Mouse (Mus musculus): ENCODE measurements around the gene Mab21l3.

The Mab21l3 gene

DNA sequence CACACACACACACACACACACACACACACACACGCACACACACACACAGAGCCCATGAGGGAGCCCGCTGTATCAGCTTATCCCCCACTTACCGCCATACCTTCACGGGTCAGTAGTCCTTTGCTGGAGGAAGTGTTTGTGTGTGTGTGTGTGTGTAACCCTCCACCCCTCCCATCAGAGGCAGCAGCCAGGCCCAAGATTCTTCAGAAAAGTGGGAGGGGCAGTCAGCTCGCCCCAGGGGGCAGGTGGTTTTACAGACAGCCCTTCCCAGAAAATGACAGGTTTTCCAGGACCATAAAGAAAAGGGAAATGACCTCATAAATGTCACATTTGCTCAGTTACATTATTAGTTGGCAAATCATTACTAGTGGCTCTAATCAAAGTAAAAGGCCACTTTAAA, at the start of gene Mab21l3:
TSS of gene Mab21l3 (minus strand) at position 144 of the 400 bp plus-strand sequence.
- no peak for DNase-seq

DNA sequence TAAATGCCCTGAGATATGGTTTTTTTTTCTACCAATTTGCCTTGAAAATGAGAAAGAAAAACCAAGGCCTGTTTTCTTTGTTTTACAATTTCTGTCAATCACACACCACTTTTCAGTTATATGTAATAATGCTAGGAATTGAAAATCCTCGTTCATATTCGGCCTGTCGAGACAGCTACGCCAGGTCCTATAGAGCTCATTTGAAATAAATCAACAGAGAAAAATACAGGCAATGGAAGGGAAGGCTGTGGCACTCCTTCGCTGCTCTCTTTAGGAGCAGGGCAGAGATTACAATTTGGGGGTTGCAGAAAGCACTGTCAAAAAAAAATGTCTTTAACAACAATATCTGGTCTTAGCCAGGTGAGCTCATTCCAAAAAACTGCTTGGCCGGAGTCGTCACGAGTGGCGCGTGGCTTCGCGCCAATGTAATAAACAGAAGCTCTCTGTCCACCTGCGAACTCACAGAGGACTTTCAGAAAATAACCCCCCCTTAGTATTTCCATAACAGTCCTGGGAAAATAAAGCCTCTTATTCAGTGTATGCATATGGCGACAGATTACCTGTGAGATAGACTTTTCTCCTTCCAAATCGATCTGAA, 48.7 kb upstream of the Mab21l3 start:
- no peak for DNase-seq

DNA sequence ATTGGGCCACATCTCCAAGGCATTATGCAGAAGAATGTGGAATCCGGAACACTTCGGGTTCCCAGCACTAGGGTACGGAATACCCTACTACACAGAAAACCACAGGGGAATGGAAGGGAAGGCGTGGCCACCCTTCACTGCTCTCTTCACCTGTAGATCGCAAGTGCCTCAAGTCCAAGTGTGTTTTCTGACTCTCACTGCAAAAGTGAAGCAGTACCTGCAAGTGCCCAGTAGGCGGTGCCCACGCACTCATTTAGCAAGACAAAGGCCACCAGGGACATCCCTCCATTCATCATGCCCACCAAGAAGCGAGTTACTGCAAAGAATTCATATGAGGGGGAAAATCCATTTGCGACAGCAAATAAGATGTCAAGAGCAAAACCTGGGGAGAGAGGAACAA, 48.1 kb upstream of the Mab21l3 start:
- DNase-seq = peak; percentile 80

DNA sequence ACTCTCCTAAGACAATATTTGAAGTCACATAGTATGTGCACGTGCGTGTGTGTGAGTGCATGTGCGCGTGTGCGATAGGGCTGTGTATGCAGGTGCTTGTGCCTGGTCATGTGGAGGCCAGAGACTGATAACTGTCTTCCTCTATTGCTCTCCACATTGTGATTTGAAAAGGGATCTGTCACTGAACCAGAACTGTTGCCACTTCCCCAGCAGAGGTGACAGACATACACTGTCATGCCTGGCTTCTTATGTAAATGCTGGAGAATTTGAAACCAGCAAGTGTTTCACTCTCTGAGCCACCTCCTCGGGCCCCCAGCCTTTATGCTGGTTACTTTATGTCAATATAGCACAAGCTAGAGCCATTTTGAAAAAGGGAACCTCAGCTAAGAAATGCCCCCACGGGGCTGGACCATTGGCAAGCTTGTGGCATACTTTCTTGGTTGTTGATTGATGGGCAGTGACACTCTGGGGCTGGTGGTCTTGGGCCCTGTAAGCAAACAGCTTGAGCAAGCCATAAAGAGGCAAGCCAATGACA, 46.7 kb upstream of the Mab21l3 start:
- no peak for DNase-seq

DNA sequence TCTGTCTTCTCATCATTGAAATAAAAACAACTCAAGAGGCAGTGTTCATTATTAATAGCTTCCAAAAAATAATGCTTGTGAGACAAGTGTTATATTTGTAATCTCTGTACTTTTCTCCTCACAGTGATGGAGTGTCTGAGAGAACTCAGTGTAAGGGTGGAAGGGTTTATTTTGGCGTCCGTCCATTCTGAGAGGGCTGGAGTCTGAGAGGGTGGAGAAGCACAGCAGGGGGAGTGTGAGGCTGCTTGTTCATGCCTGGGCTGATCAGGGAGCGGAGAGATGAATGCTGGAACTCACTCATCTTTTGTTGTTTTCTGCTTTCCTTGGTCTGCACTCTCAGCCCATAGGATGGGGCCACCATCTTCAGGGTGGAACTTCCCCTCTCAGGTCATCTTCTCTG, 36.8 kb upstream of the Mab21l3 start:
- DNase-seq = no peak

DNA sequence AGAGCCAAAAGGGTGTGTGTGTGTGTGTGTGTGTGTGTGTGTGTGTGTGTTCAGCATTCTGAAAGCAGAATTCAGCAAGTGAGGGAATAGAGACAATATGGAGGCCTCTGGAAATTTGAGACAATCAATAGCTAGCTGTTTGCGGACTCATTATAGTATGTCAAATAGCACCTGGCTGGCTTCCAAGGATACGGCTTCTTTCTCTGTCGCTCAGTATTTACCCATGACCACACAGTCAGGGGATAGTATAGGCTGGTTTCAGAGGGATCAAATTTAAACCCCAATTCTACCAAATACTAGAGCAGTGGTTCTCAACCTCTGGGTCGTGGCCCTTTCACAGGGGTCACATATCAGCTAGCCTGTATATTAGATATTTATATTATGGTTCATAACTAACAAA, 36.3 kb upstream of the Mab21l3 start:
- no peak for DNase-seq

DNA sequence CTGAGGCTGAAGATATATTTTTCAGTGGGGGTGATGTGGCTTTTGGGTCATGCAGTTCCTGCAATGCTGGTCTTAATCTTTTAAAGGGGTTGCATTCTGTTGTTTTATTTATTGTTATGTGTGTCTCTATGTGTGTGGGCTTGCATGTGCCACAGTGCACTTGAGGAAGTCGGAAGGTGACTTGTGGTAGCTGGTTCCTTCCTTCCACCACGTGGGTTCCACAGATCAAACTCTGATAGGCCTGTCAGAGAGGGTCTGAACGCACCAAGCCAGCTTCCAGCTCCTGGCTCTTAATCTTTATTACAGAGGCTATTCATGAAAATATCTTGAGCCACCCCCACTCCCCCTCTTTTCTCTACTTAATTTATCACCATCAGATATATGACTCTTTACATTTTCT, 35.1 kb upstream of the Mab21l3 start:
- no peak for DNase-seq

DNA sequence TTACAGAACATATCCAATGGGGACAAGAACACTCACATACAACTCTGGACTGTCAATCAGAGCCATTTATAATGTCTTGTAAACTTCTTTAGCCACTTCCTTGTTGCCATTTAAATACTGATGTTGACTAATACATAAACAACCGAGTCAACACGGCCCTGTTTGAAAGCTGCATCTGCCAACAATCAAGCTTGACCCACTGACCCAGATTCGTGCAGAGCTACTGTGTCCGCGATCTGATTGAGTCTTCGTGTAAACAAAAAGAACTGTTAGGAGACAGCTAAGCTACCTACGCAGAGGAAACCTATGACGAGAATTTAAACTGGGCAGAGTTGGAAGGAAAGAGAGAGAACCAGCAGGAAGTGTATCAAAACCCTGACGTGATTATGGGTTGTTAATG, 33.0 kb upstream of the Mab21l3 start:
- DNase-seq = no peak

DNA sequence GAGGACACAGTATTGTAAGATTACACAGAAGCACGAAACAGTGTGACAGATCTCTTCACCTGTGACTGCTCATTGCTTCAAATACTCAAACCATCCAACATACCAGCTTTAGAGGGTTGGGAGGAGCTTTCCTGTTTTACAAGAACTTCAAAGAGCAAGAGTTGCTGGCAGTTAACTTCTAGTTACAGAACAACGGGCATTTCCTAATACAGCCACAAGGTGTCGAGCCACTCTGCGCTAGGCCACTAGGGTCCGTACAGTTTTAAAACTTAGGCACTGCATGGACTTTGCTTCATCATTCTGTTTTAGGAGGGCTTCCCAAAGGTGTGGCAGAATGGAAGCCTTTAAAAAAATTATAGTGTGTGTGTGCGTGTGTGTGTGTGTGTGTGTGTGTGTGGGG, 32.1 kb upstream of the Mab21l3 start:
- no peak for DNase-seq

DNA sequence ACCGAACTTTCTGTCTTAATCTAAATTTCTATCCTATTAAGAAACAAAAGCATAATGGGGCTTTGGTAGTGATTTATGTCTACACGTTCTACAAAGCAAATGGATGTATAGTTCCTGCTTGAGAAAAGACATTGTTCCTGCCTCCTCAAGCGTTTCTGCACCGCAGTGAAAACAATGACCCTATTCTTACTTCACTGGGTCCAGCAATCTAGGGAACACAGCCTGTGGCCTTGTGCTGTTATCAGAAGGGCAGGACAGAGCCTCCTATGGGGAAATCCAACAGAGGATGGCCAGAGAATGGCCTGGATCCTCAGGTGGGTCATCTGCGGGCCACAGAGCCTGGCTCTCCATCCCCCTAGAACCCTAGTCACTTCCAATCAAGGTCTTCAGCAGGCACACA, 29.4 kb upstream of the Mab21l3 start:
- DNase-seq = no peak

DNA sequence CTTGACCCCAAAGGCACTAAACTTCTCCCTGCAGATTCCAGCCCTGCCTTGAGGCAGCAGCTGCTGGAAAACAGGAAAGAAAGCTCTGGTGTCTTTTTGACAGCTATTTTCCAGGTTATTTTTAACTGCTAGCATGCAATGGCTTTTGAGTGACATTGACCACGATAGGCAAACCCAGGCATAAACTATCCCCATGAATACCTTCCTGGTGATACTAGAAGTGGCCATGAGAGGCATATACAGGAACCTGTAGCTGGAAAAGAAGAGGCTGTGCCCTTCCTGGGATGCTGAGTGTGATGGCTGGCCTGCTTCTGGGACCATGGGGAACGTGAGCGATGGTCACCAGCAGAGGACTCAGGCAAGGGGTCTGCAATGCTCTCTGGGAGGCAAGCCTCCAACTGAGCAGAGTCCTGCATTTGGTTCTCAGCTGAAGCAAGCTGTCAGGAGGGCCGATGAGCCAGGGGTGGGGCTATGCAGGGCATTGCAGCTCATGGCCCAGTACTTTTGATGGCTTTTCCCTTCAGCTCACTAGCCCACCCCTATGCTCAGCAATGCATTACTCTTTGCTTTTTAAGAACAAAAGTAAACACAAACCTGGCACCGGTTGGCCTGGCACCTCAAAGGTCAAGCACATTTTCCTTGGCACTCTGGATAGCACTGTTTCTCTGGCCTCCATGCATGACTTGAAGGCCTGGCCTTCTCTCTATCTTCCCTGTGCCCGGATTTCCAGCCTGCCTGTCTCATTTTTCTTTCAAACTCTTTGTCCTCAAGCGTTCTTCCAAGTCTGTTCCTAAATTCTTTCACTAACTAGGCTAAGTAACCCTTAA, 27.9 kb upstream of the Mab21l3 start:
- DNase-seq = no peak

DNA sequence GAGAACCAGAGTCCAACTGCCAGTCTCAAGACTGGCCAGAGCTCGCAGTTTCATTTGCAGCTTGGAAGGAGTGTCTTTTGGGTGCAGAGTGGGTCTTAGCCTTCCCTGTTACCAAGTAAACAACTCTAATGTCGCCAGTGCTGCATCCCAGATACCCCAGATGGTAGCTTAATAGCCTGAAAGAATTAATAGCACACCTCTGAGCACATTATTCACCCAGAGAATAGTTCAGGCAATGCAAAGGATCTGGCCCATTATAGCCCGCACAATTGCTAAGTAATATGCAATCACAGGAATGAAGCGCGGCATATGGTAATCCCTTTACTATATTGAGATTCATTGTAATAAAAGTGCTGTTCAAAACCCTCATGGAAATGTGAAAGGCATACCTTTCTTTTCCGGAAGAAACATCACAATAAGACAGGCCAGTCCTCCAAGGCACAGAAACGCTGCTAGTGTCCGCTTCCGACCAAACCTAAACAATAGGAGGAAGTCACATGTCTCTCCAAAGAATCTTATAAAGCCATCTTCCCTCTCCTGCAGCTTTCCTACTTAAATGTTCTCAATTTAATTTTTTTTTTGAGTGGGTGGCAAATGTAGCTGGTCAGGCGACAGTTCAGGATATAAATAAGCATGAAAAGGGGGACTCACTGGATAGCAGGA, 26.6 kb upstream of the Mab21l3 start:
- no peak for DNase-seq

DNA sequence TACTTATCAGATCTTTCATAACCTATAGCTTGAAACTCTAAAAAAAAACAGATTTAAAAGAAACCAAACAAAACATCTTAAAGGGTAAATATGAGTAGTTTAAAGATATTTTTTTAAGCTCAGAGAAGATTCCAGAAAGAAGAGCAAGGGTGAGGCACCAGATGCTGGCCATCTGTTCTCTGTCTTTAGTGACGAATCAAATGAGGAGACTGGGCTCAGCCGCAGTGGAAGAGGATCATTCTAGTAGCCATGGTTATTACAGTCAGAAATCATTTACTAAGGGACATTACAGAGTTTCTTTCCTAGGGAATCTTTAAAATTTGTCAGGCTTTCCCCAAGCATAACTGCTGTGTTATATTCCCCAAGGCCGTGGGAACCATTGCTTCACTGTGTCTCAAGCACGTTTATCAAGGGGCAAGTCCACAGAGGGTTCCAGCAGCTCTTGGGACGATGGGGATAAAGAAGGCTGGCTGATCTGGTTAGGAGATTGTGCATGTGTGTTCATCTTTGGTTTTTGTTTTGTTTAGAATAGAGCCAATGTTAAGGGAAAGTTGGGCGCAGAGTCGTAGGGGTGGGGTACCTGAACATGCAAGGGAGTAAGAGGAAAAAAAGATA, 24.4 kb upstream of the Mab21l3 start:
- DNase-seq = no peak

DNA sequence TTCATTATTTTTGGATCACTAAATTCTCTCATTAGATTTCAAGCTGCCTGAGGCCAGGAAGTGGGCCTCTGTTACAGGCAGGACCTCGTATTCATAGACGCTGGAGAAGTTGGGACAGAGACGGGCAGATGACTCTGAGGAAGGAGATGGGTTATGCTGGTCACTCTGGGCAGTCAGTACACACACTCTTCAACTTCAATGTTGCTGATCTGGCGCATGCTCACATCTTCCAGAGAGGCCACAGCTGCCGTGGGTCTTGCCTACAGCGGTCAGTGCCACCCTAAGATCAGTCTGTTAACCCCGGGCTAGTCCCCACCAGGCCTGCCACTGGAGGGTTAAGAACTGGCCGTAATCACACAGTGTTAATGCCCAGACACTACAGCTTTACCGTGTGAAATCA, 23.2 kb upstream of the Mab21l3 start:
- no peak for DNase-seq

DNA sequence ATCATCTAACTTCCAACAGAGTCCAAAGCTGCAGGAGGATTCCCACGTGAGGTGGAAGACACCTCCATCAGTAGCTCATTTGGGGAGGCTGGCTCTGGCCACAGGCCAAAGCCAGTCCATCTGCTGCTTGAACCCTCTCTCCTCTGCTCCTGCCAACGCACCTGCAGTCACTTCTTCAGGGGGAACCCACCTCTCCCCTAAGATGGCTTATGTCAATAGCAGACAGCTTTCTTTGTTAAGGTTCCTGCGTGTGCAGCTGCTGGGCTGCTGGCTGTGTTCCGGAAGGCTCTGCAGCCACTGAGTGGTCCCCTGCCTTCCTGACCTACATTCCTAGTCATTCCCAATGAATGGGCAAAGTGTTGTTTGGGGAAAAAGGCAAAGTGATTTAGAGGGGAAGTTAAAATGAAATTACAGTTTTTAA, 18.3 kb upstream of the Mab21l3 start:
- peak; percentile 92 for DNase-seq

DNA sequence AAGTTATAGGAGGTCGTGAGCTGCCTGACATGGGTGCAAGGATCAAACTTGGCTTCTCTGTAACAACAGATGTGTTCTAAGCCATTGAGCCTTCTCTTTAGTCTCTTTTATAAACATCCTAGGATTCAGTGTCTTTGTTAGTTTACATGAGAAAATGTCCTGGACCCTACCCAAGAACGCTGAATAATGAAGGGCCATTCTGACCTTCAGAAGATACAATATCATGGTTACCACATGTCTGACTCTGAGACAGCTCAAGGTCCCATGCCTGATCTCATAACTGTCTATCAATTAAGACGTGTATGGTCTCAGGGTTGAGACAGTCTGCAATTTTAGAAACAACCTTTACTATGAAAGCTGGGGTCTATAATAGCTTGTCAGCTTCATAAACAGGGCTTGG, 13.1 kb upstream of the Mab21l3 start:
- DNase-seq = no peak

DNA sequence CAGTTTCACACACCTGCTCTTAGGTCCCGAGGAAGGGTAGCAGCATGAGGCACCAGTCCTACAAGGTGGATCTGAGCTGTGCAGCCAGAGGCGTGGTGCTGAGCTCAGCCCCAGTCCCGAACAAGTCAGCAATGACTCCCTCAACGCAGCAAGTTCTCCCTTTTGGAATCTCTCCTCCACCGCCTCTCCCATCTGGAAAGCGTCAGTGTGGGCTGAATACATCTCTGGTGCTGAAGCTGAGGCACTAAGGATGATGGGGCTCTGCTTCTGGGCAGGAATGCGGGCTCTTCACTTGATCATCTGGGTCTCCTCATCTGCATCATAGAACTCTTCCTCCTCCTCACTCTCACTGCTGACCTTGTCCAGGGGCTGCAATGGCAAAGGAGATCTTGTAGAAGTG, 11.4 kb upstream of the Mab21l3 start:
- DNase-seq = no peak

DNA sequence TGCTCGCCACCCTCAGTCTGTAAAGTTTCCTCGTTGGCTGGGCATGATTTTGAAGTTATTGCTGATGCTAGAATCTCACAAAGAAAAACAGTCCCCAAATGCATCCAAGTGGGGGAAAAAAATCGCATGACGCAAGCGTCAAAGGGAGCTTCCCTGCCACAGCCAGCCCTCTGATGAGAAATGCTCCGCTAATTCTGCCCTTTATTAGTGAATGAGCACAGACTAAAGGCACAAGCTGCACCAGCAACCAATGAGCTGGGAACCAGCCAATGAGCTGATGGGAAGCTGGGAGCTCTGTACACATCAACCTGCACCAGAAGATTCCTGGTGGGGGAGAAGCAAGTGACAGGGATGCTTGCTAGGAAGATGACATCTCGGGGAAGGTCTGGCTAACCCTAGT, 11.0 kb upstream of the Mab21l3 start:
- no peak for DNase-seq

DNA sequence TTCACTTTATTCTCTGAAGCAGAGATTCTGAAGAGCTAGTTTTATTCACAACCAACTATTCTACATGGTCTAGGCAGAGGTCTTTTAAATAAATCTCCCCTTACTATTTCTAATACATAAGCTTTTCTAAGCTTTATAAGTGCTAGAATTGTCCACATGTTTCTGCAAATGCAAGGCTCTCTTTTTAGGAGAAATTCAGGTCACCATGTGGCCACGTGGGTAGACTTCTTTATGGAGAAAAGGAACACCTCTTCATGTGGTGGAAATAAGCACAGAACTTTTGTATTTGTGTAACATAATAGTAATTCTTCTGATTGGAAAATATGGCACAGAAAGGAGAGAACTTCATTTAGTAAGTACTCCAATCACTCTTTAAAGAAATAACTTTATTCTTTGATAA, 5.3 kb upstream of the Mab21l3 start:
- no peak for DNase-seq

DNA sequence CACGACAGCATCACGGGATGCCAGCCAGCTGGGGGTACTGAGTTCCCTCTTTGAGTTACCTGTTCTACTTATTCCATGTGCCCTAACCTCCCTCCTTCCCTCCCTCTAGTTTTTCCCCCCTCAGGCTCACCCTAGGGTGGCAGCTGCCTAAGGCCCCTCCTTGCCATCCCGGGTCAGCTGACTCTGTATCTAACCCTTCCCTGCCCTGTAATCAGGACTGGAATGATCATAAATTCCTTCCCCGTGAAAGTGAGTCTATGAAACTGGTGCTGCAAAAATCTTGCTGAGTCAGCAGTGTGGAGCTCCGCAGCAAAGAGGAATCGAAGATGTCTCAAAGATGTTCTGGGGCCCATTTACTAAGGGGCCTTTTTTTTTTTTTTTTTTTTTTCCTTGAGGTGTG, 2.6 kb upstream of the Mab21l3 start:
- no peak for DNase-seq

DNA sequence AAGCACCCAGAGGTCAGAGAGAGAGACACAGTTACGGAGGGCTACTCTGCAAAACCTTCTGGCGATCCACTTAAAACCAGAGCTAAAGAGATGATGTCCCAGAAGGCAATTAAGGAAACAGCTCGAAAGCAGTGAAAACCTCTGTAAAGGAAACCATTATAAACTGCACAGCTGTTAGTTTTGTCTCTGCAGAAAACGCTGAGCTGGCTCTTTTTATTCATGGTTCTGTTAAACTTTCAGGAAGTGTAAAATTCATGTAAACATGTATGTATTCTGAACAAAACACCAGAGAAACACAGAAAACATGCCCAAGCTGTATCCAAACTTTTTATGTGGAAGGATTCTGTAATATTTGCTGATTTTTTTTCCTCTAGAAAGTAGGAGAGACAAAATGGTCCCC, 2.7 kb downstream of the Mab21l3 start:
- no peak for DNase-seq

DNA sequence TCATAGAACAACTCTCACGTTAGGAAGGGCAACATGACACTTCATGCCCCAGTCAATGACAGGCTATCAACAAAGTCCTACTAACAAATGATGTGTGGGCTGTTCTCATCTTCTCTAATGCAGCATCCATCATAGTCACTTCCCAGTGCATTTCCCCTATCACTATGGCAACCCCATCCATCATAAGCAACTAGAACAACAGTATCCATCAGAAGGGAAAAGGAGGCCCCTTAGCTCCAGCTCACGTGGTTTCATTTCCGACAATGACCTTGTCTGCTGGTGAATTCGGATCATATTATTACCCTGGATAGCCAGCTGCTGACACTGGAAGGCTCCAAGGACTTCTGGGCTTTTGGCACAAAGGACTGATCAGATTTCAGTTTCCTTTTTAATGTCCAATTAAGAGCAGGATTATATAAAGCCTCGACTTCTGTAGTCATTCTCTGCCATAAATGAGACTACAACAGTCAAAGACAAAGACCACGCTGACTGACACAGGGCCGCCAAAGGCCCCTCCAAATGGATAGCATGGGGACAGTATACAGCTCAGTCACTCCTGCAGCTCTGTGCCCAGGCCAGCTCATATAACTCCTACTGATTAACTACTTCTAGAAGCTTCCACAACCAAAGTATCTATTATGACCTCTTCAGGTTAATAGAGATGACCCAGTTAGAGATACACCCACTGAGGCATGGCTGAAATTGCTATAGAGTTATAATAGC, 6.2 kb downstream of the Mab21l3 start:
- DNase-seq = no peak

DNA sequence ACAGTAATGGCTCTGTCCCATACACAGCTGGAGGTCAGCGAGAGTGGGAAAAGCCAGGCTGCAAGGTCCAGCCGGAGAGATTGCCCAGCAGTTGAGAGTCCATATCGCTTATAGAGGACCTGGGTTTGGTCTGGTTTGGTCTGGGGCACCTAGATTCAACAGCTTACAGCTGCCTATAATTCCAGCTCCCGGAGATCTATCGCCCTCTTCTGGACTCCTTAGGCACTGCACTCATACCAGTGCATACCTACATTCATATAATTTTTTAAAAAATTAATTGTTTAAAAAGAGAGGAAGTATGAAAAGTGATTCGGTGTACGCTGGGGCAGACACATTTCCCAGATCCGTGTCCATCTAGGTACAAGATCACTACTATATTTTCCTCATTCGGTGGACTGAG, 9.4 kb downstream of the Mab21l3 start:
- DNase-seq = no peak
